Mouse (Mus musculus): ENCODE data around the gene Zfp626. TPM values are rescaled to one million over a fixed set of nuclear protein-coding genes. Genes with fewer than 3 reads are reported as not detected.
"Not testable (repeated sequence)": the region's sequence is repeated elsewhere in the genome, so short reads cannot be mapped to it uniquely, and the experiment has no call there.

Zfp626 gene
- polyA plus RNA-seq, 1 experiment from 2014 or later, result 2.4 TPM

- peak overlapping the region; percentile 26; the same call in 1 of the 2 replicates for H3K27ac ChIP-seq (ENCODE audit: low read depth, low read length)
- H3K4me3 ChIP-seq (ENCODE audit: low read depth, low read length), result peak overlapping the region; percentile 65
- H3K36me3 ChIP-seq (ENCODE audit: control insufficient read depth, insufficient read depth, low read length), result peaks cover 3% of the 10 kb centered on the region; the same call in 1 of the 2 replicates
- H3K4me2 ChIP-seq, result peak overlapping the region; percentile 93
- no peaks in the 10 kb centered on the region for H3K27me3 ChIP-seq (ENCODE audit: control insufficient read depth, insufficient read depth, low read length)
- peaks cover 4% of the 10 kb centered on the region; the same call in 1 of the 2 replicates for H3K4me1 ChIP-seq (ENCODE audit: control insufficient read depth, insufficient read depth, low read length)
- H3K9ac ChIP-seq (ENCODE audit: low read length), result peak overlapping the region; percentile 81
- WGBS, result under 1% methylated on average over 25 of the region's 25 CpGs
- no peaks in the 10 kb centered on the region for H3K9me3 ChIP-seq (ENCODE audit: control insufficient read depth, low read length)
- peak; percentile 90 for ATAC-seq (ENCODE audit: low FRiP score)
- peak; percentile 95 for DNase-seq (ENCODE audit: low spot score, missing footprints)
These were observed 2.5 kb upstream of the Zfp626 start for GRCm38 (mm10) chr7:27804297-27805030.

GRCm38 (mm10) chr7:27807305-27807704, 309 bp downstream of the Zfp626 start:
- not testable (repeated sequence) for H3K9ac ChIP-seq (ENCODE audit: low read length); H3K4me2 ChIP-seq; ATAC-seq (ENCODE audit: low FRiP score); H3K27ac ChIP-seq (ENCODE audit: low read depth, low read length); DNase-seq (ENCODE audit: low spot score, missing footprints); H3K27me3 ChIP-seq (ENCODE audit: control insufficient read depth, insufficient read depth, low read length); H3K36me3 ChIP-seq (ENCODE audit: control insufficient read depth, insufficient read depth, low read length); H3K4me3 ChIP-seq (ENCODE audit: low read depth, low read length); H3K4me1 ChIP-seq (ENCODE audit: control insufficient read depth, insufficient read depth, low read length); H3K9me3 ChIP-seq (ENCODE audit: control insufficient read depth, low read length)
- 86% methylated on average over 6 of the region's 7 CpGs for WGBS

GRCm38 (mm10) chr7:27818526-27819110, 11.6 kb downstream of the Zfp626 start:
- ATAC-seq (ENCODE audit: low FRiP score), result no peak
- 90% methylated on average over 7 of the region's 7 CpGs for WGBS
- H3K36me3 ChIP-seq (ENCODE audit: control insufficient read depth, insufficient read depth, low read length), result peaks cover 4% of the 10 kb centered on the region; the same call in 1 of the 2 replicates

GRCm38 (mm10) chr7:27822611-27823010, 15.6 kb downstream of the Zfp626 start:
- H3K36me3 ChIP-seq (ENCODE audit: control insufficient read depth, insufficient read depth, low read length), result peaks cover 4% of the 10 kb centered on the region; the same call in 1 of the 2 replicates
- ATAC-seq (ENCODE audit: low FRiP score), result no peak

More at GRCm38 (mm10) chr7:27818526-27819110, 11.6 kb downstream of the Zfp626 start:
- H3K27ac ChIP-seq (ENCODE audit: low read depth, low read length), result no peak overlapping the region
- no peak for DNase-seq (ENCODE audit: low spot score, missing footprints)
- H3K4me2 ChIP-seq, result no peak overlapping the region
- H3K27me3 ChIP-seq (ENCODE audit: control insufficient read depth, insufficient read depth, low read length), result no peaks in the 10 kb centered on the region
- H3K4me1 ChIP-seq (ENCODE audit: control insufficient read depth, insufficient read depth, low read length), result no peaks in the 10 kb centered on the region
- no peak overlapping the region for H3K9ac ChIP-seq (ENCODE audit: low read length)
- H3K9me3 ChIP-seq (ENCODE audit: control insufficient read depth, low read length), result no peaks in the 10 kb centered on the region
- H3K4me3 ChIP-seq (ENCODE audit: low read depth, low read length), result no peak overlapping the region

GRCm38 (mm10) chr7:27834131-27834530, 27.1 kb downstream of the Zfp626 start:
- no peak overlapping the region for H3K4me2 ChIP-seq
- H3K27ac ChIP-seq (ENCODE audit: low read depth, low read length), result no peak overlapping the region
- no peak for ATAC-seq (ENCODE audit: low FRiP score)
- H3K27me3 ChIP-seq (ENCODE audit: control insufficient read depth, insufficient read depth, low read length), result no peaks in the 10 kb centered on the region
- H3K9ac ChIP-seq (ENCODE audit: low read length), result no peak overlapping the region
- H3K4me3 ChIP-seq (ENCODE audit: low read depth, low read length), result no peak overlapping the region
- no peak for DNase-seq (ENCODE audit: low spot score, missing footprints)
- 80% methylated on average over 2 of the region's 2 CpGs for WGBS
- H3K36me3 ChIP-seq (ENCODE audit: control insufficient read depth, insufficient read depth, low read length), result no peaks in the 10 kb centered on the region
- H3K9me3 ChIP-seq (ENCODE audit: control insufficient read depth, low read length), result no peaks in the 10 kb centered on the region
- peaks cover 3% of the 10 kb centered on the region; the same call in 1 of the 2 replicates for H3K4me1 ChIP-seq (ENCODE audit: control insufficient read depth, insufficient read depth, low read length)

More at GRCm38 (mm10) chr7:27822611-27823010, 15.6 kb downstream of the Zfp626 start:
- Histone ChIP-seq H3K27me3 (ENCODE audit: control insufficient read depth, insufficient read depth, low read length) (no peaks in the 10 kb centered on the region), H3K9me3 (ENCODE audit: control insufficient read depth, low read length) (peaks cover 7% of the 10 kb centered on the region; the same call in 1 of the 2 replicates), H3K9ac (ENCODE audit: low read length) (no peak overlapping the region), H3K4me2 (no peak overlapping the region), H3K27ac (ENCODE audit: low read depth, low read length) (no peak overlapping the region), H3K4me1 (ENCODE audit: control insufficient read depth, insufficient read depth, low read length) (no peaks in the 10 kb centered on the region), H3K4me3 (ENCODE audit: low read depth, low read length) (no peak overlapping the region)
- no peak for DNase-seq (ENCODE audit: low spot score, missing footprints)

GRCm38 (mm10) chr7:27837896-27838295, 30.9 kb downstream of the Zfp626 start:
- Histone ChIP-seq H3K4me1 (ENCODE audit: control insufficient read depth, insufficient read depth, low read length) (peaks cover 4% of the 10 kb centered on the region; the same call in 1 of the 2 replicates), H3K27me3 (ENCODE audit: control insufficient read depth, insufficient read depth, low read length) (no peaks in the 10 kb centered on the region), H3K9me3 (ENCODE audit: control insufficient read depth, low read length) (no peaks in the 10 kb centered on the region), H3K9ac (ENCODE audit: low read length) (peak overlapping the region; percentile 73), H3K4me2 (peak overlapping the region; percentile 58), H3K36me3 (ENCODE audit: control insufficient read depth, insufficient read depth, low read length) (no peaks in the 10 kb centered on the region), H3K4me3 (ENCODE audit: low read depth, low read length) (peak overlapping the region; percentile 50), H3K27ac (ENCODE audit: low read depth, low read length) (peak overlapping the region; percentile 54; the same call in 1 of the 2 replicates)
- DNase-seq (ENCODE audit: low spot score, missing footprints) (no peak), ATAC-seq (ENCODE audit: low FRiP score) (peak; percentile 52; the same call in 1 of the 2 replicates)
- WGBS, result 36% methylated on average over 6 of the region's 6 CpGs

- DNase-seq (ENCODE audit: low spot score, missing footprints), result peak; percentile 97
- 4% methylated on average over 33 of the region's 34 CpGs for WGBS
- H3K4me3 ChIP-seq (ENCODE audit: low read depth, low read length), result peak within 1 kb of the TSS; percentile 50
These were observed 31.6 kb downstream of the Zfp626 start, which contains the start of gene Zfp59 for GRCm38 (mm10) chr7:27838323-27839249. Gene Zfp59 (plus strand): TSS chr7:27838607.

GRCm38 (mm10) chr7:27839596-27839995, 32.6 kb downstream of the Zfp626 start:
- Histone ChIP-seq H3K9ac (ENCODE audit: low read length) (no peak overlapping the region), H3K36me3 (ENCODE audit: control insufficient read depth, insufficient read depth, low read length) (no peaks in the 10 kb centered on the region), H3K27ac (ENCODE audit: low read depth, low read length) (no peak overlapping the region), H3K27me3 (ENCODE audit: control insufficient read depth, insufficient read depth, low read length) (no peaks in the 10 kb centered on the region), H3K4me1 (ENCODE audit: control insufficient read depth, insufficient read depth, low read length) (peaks cover 4% of the 10 kb centered on the region; the same call in 1 of the 2 replicates), H3K4me3 (ENCODE audit: low read depth, low read length) (no peak overlapping the region), H3K9me3 (ENCODE audit: control insufficient read depth, low read length) (no peaks in the 10 kb centered on the region), H3K4me2 (peak overlapping the region; percentile 58; the same call in 1 of the 2 replicates)
- peak; percentile 64 for DNase-seq (ENCODE audit: low spot score, missing footprints)
- no peak for ATAC-seq (ENCODE audit: low FRiP score)
- 95% methylated on average over 7 of the region's 7 CpGs for WGBS

More at GRCm38 (mm10) chr7:27838323-27839249, 31.6 kb downstream of the Zfp626 start, which contains the start of gene Zfp59:
- Histone ChIP-seq H3K9me3 (ENCODE audit: control insufficient read depth, low read length) (no peaks in the 10 kb centered on the region), H3K9ac (ENCODE audit: low read length) (peak within 1 kb of the TSS; percentile 73), H3K4me2 (peak within 1 kb of the TSS; percentile 58), H3K4me1 (ENCODE audit: control insufficient read depth, insufficient read depth, low read length) (peaks cover 4% of the 10 kb centered on the region; the same call in 1 of the 2 replicates), H3K27ac (ENCODE audit: low read depth, low read length) (peak within 1 kb of the TSS; percentile 54; the same call in 1 of the 2 replicates), H3K27me3 (ENCODE audit: control insufficient read depth, insufficient read depth, low read length) (no peaks in the 10 kb centered on the region), H3K36me3 (ENCODE audit: control insufficient read depth, insufficient read depth, low read length) (no peaks in the 10 kb centered on the region)
- ATAC-seq (ENCODE audit: low FRiP score), result peak; percentile 98
